ENCODE assay signal across 17 mouse cellular contexts in the genomic region with DNA sequence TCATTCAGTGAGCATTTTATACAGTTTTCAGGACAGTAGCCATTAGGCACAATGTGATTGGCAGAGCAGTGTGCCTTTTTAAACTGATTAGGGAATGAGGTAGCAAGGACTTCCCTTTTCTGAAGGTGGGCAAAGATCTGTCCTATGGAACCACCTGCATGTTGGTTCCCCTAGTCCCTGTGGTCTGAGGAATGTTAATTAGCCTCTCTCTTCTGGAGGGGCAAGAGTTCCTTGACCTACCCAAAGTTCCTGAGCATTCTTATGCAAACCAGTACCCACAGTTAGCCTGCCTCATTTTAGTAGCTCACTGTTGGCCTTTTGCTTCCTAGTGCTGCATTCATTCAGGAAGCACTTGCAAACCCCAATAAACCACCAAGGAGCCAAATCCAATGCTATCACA.
"Had no signal": no experiment of that assay in that cellular context is flagged by ENCODE, and none has a peak within 500 bp of the region (broad histone marks: within the 10 kb centered on the region; RNA-seq: fewer than 3 reads in every experiment).

No protein-coding gene starts in this region.

- ATAC-seq: liver, embryonic 12.5 days; liver, postnatal 0 days; lung, postnatal 0 days; midbrain, embryonic 13.5 days; midbrain, embryonic 15.5 days; midbrain, embryonic 16.5 days had no signal

- DNase-seq: left cerebral cortex, postnatal 4 days; liver; liver, embryonic 13.5 days; liver, postnatal 0 days; lung, adult 18-20 months; lung, adult 2 months; lung, embryonic 14.5 days; lung, postnatal 10 days; lung, postnatal 14 days; lung, postnatal 36 days; lung, postnatal 4 days; midbrain, embryonic 14.5 days had no signal
